Mouse (Mus musculus) right cerebral cortex, postnatal 25 days (tissue): Measurements from ENCODE around the gene Btbd16.

Source experiments
- DNase-seq: peaks from one replicate; pipeline ENCODE4 v3.0.0; 2022

Gene Btbd16

DNA sequence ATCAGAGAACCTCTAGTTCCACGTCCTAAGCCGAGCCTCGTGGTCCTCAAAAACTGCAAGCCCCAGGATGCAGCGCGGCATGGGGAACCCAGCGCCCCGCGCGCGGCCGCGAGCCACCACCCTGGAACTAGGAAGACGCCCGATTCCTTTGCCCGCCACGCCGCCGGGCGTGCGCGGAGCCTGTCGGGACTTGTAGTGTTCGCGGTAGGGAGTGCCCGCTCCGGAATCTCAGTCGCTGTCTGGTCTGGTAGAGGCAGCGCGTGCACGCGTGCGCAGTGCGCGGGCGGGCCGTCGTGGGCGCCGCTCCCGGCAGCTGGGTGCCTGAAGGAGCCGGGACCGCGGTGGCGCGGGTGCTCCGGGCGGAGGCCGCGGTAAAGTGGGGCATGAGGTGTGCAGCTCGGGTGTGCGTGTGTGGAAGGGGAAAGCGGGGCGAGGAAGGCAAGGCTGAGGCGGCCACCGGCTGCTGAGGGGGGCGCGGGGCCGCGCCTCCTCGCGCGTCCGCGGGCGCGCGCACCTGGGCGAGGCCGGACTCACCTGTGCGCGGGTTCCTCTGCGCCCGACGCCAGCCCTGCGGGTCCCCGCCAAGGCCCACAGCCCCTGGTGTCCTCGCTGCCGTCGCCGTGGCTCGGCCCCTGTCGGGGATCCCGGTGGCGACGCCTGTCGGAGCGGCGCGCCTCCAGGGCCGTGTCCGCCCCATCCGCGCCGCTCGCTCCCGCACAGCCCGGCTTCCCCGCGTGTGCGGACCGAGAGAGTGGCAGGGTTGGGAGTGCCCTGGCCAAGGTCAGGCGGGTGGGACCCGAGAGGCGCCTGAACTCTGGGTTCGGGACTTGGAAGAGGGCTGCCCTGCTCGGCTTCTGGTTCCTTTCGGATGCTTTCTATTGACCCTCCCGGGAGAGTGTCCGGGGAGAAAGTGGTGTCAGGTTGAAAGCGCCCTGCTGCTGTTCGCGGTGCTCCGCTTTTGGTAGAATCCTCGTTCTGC lies 92.0 kb downstream of the Btbd16 start, which contains the start of gene Plekha1:
TSS of gene Plekha1 (plus strand) at position 144 of the 979 bp plus-strand sequence.
- DNase-seq: peak; percentile 100

DNA sequence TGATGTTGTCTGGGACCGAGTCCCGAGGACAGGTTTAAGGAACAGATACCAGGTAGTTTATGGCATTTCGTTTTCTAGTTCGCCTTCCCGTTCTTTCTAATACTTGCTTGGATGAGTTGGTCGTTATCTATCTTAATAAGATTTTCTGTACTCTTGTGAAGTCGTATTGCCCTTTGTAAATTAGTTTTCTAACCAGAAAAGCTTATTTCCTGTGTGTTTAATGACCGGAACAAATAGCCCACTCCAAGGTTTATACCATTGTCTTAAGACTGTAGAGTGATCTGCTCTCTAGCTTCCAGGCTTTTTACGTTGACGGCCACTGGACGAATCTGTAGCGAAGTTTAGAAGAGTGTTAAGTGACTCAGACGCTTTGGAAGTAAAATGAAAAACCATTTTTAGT lies 92.8 kb downstream of the Btbd16 start:
- no peak for DNase-seq

DNA sequence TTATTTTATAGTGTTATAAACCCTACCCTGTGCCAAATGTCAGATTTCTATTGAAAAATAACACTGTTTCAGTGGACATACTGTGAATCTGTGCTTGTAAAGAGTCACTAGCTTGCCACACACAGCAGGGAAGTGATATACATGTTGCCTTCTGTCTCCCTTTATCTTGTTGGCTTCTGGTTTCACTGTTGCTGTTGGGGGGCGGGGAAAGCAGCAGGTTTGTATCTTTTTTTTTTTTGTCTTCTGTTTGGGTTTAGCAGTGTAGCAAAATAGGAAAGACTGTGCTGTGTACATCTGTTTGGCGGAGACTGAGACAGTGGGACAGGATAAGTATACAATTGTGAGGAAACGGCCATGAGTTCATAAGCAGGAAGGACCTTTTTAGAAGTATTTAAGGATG lies 93.4 kb downstream of the Btbd16 start:
- DNase-seq: no peak
